Mouse (Mus musculus) thymus, adult 2 months (tissue): ENCODE measurements around the gene Nell1.

Experiments
- CTCF ChIP-seq: fragments of 200-500 bp; IDR thresholded peaks from 2 replicates; pipeline ENCODE4 v1.5.1; 2012; ENCODE audit warnings: mild to moderate bottlenecking, control low read depth, low read length, moderate library complexity, borderline replicate concordance; ENCODE audit not compliant: control insufficient read depth, poor library complexity, insufficient read depth; ENCODE audit errors: extremely low read depth
- POLR2A ChIP-seq: fragments of 200-500 bp; IDR thresholded peaks from 2 replicates; pipeline ENCODE4 v1.6.1; 2012; ENCODE audit warnings: mild to moderate bottlenecking, low read length, control low read depth, moderate library complexity; ENCODE audit not compliant: control insufficient read depth, poor library complexity, insufficient read depth; ENCODE audit errors: extremely low read depth

- no peak for TF ChIP-seq POLR2A
- no peak for TF ChIP-seq CTCF
These were observed 247.2 kb downstream of the Nell1 start for GRCm38 (mm10) chr7:50221849-50222248.
